Mouse (Mus musculus): ENCODE results near the gene Sass6. TPM values are rescaled to one million over a fixed set of nuclear protein-coding genes. Genes with fewer than 3 reads are reported as not detected.
"Not testable (repeated sequence)": the region's sequence is repeated elsewhere in the genome, so short reads cannot be mapped to it uniquely, and the experiment has no call there.

Gene Sass6
- 1.6 and 1.9 TPM in 2 replicates for polyA plus RNA-seq (2012; rRNA removed)

- peak; percentile 93 to 99 for DNase-seq (ENCODE audit: low read depth in 1 of 2, low spot score in 2 of 2)
- Histone ChIP-seq H3K36me3 (ENCODE audit: control insufficient read depth, insufficient read depth, low read length) (peaks cover 9% of the 10 kb centered on the region), H3K27ac (ENCODE audit: insufficient read depth, low read length) (peak within 1 kb of the TSS; percentile 83), H3K27me3 (ENCODE audit: control insufficient read depth, insufficient read depth, low read length) (no peaks in the 10 kb centered on the region), H3K4me3 (ENCODE audit: extremely low read depth, insufficient read depth, insufficient read length) (peak within 1 kb of the TSS; percentile 86), H3K4me1 (ENCODE audit: control insufficient read depth, insufficient read depth, insufficient read length) (no peaks in the 10 kb centered on the region; the same call in 1 of the 2 replicates)
- no peak for TF ChIP-seq CTCF (IDR thresholded peaks at IDR 0.05; ENCODE audit: extremely low read depth, insufficient read depth, insufficient read length, insufficient replicate concordance)
- TF ChIP-seq POLR2A (IDR thresholded peaks at IDR 0.05; ENCODE audit: low read depth, low read length) = peak; percentile 7; the same call in 1 of the 2 replicates
- under 1% methylated on average over 65 of the region's 65 CpGs for WGBS
These were observed at the start of gene Sass6 for GRCm38 (mm10) chr3:116594728-116595602. TSS of gene Sass6 (plus strand) at chr3:116594982.

DNA sequence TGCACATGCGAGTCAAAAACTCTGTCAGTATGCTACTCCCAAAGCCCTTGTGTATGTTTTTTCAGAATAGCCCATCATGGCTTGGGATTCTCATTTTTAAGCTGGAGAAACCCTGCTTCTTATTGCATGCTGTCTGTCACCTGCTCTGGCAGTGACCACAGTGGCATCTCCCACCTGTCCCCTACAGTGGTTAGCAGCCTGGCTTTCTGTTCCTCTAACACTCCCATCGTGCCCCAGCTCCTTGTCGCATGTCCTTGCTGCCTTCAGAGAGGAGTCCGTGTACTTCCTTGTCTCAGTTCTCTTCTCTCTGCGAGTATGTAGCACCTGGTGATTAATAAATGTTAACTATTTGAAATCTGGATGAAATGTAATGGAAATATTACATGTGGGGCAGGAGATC lies 47.4 kb upstream of the Sass6 start:
- no peak for DNase-seq (ENCODE audit: low read depth in 1 of 2, low spot score in 2 of 2)
- 62% methylated on average over 5 of the region's 5 CpGs for WGBS
- Histone ChIP-seq H3K27me3 (ENCODE audit: control insufficient read depth, insufficient read depth, low read length) (no peaks in the 10 kb centered on the region), H3K4me1 (ENCODE audit: control insufficient read depth, insufficient read depth, insufficient read length) (no peaks in the 10 kb centered on the region), H3K4me3 (ENCODE audit: extremely low read depth, insufficient read depth, insufficient read length) (no peak overlapping the region), H3K36me3 (ENCODE audit: control insufficient read depth, insufficient read depth, low read length) (peaks cover 19% of the 10 kb centered on the region), H3K27ac (ENCODE audit: insufficient read depth, low read length) (no peak overlapping the region)
- no peak for TF ChIP-seq POLR2A (IDR thresholded peaks at IDR 0.05; ENCODE audit: low read depth, low read length)
- TF ChIP-seq CTCF (IDR thresholded peaks at IDR 0.05; ENCODE audit: extremely low read depth, insufficient read depth, insufficient read length, insufficient replicate concordance) = no peak

DNA sequence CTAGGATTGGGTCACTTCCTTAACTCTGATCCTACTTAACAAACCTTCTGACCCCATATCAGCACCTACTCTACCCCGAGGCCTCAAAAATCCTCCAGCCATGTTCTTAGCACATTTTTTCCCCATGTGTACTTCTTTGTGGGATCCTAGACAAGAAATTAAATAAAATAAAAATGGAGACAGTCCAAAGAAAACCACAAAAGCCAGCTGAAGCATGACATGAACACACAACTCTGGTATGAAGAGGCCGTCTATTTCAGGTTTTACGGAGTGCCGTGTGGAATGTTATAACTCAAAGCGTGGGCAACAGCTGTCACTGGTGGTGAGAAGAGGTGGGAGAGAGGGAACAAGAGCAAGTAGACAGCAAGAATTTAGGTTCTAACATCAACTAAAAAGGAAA lies 43.4 kb upstream of the Sass6 start:
- TF ChIP-seq CTCF (IDR thresholded peaks at IDR 0.05; ENCODE audit: extremely low read depth, insufficient read depth, insufficient read length, insufficient replicate concordance) (no peak), POLR2A (IDR thresholded peaks at IDR 0.05; ENCODE audit: low read depth, low read length) (no peak)
- Histone ChIP-seq H3K36me3 (ENCODE audit: control insufficient read depth, insufficient read depth, low read length) (peaks cover 12% of the 10 kb centered on the region), H3K4me1 (ENCODE audit: control insufficient read depth, insufficient read depth, insufficient read length) (no peaks in the 10 kb centered on the region), H3K27me3 (ENCODE audit: control insufficient read depth, insufficient read depth, low read length) (no peaks in the 10 kb centered on the region), H3K4me3 (ENCODE audit: extremely low read depth, insufficient read depth, insufficient read length) (no peak overlapping the region), H3K27ac (ENCODE audit: insufficient read depth, low read length) (no peak overlapping the region)
- 91% methylated on average over 5 of the region's 5 CpGs for WGBS
- no peak for DNase-seq (ENCODE audit: low read depth in 1 of 2, low spot score in 2 of 2)

DNA sequence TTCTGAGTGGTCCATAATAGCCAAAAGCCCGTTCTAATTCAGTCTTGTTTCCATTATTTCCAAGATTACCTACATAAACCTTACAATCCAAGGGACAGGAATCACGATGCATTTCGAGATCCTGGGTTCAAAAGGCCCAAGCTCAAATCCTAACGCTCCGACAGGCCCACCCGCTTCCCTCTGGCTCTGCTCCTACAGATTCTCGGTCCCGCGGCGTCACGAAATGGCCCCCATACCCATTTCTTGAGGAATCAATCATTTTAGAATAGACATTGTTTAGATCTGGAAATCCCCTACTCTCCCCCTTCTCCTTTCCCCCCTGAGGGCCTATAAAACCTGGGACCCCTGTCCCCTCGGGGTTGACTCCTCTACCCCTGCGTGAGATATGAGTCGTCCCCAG lies 33.5 kb upstream of the Sass6 start:
- DNase-seq (ENCODE audit: low read depth in 1 of 2, low spot score in 2 of 2) = not testable (repeated sequence)

GRCm38 (mm10) chr3:116562408-116563094 lies 32.2 kb upstream of the Sass6 start, which contains the start of gene Lrrc39:
TSS of gene Lrrc39 (plus strand) at chr3:116562973.
- H3K27me3 ChIP-seq (ENCODE audit: control insufficient read depth, insufficient read depth, low read length) = no peaks in the 10 kb centered on the region
- H3K27ac ChIP-seq (ENCODE audit: insufficient read depth, low read length) = no peak within 1 kb of the TSS
- no peak for TF ChIP-seq POLR2A (IDR thresholded peaks at IDR 0.05; ENCODE audit: low read depth, low read length)
- no peak for TF ChIP-seq CTCF (IDR thresholded peaks at IDR 0.05; ENCODE audit: extremely low read depth, insufficient read depth, insufficient read length, insufficient replicate concordance)
- WGBS = 34% methylated on average over 7 of the region's 7 CpGs
- DNase-seq (ENCODE audit: low read depth in 1 of 2, low spot score in 2 of 2) = no peak
- H3K36me3 ChIP-seq (ENCODE audit: control insufficient read depth, insufficient read depth, low read length) = no peaks in the 10 kb centered on the region
- no peak within 1 kb of the TSS for H3K4me3 ChIP-seq (ENCODE audit: extremely low read depth, insufficient read depth, insufficient read length)
- H3K4me1 ChIP-seq (ENCODE audit: control insufficient read depth, insufficient read depth, insufficient read length) = no peaks in the 10 kb centered on the region

More for the DNA sequence above, 33.5 kb upstream of the Sass6 start:
- H3K27me3 ChIP-seq (ENCODE audit: control insufficient read depth, insufficient read depth, low read length); H3K36me3 ChIP-seq (ENCODE audit: control insufficient read depth, insufficient read depth, low read length); H3K27ac ChIP-seq (ENCODE audit: insufficient read depth, low read length); H3K4me1 ChIP-seq (ENCODE audit: control insufficient read depth, insufficient read depth, insufficient read length); H3K4me3 ChIP-seq (ENCODE audit: extremely low read depth, insufficient read depth, insufficient read length): not testable (repeated sequence)
- WGBS = 99% methylated on average over 14 of the region's 14 CpGs

GRCm38 (mm10) chr3:116563095-116563492 lies 31.7 kb upstream of the Sass6 start:
- no peak overlapping the region for H3K4me3 ChIP-seq (ENCODE audit: extremely low read depth, insufficient read depth, insufficient read length)
- WGBS = 14% methylated on average over 7 of the region's 7 CpGs
- no peaks in the 10 kb centered on the region for H3K27me3 ChIP-seq (ENCODE audit: control insufficient read depth, insufficient read depth, low read length)
- TF ChIP-seq POLR2A (IDR thresholded peaks at IDR 0.05; ENCODE audit: low read depth, low read length) (no peak), CTCF (IDR thresholded peaks at IDR 0.05; ENCODE audit: extremely low read depth, insufficient read depth, insufficient read length, insufficient replicate concordance) (no peak)
- no peaks in the 10 kb centered on the region for H3K4me1 ChIP-seq (ENCODE audit: control insufficient read depth, insufficient read depth, insufficient read length)
- no peak overlapping the region for H3K27ac ChIP-seq (ENCODE audit: insufficient read depth, low read length)
- no peaks in the 10 kb centered on the region for H3K36me3 ChIP-seq (ENCODE audit: control insufficient read depth, insufficient read depth, low read length)
- no peak for DNase-seq (ENCODE audit: low read depth in 1 of 2, low spot score in 2 of 2)

All from spleen, adult 2 months (tissue).